Mouse (Mus musculus) spleen, postnatal 0 days (tissue): ENCODE data around the gene Rtbdn. TPM values are rescaled to one million over a fixed set of nuclear protein-coding genes. Genes with fewer than 3 reads are reported as not detected.

Source experiments
- polyA plus RNA-seq: library from polyadenylated mRNA; unstranded; fragments of >200 nt; fragmentation: Nextera tagmentation; extraction: Ambion mirVana; gene quantifications from 2 replicates; pipeline ENCODE4 v1.2.1, GENCODE M21; 2015

Gene Rtbdn
- 0.19 TPM in 1 of 2 replicates, not detected in the other for polyA plus RNA-seq

DNA sequence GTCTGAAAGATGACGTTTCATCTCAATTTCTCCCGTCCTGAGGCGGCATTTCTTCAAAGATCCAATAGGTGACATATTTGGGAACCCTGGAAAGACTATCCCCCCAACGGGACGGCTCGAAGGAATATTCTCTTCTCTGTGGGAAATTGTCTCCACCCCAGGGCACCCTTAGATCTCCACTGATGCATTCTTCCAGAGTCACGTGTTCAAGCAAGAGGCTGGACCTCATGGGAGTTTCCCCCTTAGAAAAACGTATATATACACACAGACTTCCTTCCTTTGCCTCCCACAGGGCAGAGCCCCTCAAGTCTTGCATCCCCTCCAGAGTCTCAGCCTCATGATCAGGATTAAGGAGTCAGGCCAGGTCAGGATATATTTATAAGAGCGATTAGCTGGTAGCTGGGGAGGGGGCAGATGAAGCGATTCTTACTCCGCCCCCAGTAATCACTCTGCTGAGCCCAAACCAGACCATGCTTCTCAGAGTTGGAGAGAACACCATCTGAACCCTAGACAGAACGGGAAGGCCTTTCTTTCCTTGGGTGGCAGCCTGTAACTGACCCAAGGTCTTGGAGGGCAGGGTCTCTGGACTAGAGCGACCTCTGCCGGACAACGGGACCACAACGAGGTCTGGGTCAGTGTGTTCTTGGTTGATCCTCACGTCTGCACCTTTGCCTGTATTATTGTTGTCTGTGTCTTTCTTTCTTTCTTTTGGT is at the start of gene Rtbdn:
Gene Rtbdn (plus strand): TSS at position 464 of the 713 bp plus-strand sequence.

DNA sequence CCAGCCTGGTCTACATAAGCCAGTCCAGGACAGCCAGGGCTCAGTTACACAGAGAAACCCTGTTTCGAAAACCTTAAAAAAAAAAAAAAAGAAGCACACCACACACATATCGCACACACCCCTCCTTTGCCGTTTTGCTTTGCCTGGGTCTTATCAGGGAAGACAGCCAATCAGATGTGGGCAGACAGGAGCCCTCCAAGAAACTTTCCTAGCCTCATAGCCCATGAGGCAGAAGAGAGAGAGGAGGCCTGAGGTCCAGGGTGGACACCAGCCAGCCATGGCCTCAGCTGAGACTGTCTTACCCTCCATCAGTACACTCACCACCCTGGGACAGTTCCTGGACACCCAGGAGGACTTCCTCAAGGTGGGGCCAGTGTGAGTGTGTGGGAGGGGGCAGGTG is 45.0 kb upstream of the Rtbdn start, which contains the start of gene Klf1:
Gene Klf1 (plus strand): TSS at position 177 of the 400 bp plus-strand sequence.

DNA sequence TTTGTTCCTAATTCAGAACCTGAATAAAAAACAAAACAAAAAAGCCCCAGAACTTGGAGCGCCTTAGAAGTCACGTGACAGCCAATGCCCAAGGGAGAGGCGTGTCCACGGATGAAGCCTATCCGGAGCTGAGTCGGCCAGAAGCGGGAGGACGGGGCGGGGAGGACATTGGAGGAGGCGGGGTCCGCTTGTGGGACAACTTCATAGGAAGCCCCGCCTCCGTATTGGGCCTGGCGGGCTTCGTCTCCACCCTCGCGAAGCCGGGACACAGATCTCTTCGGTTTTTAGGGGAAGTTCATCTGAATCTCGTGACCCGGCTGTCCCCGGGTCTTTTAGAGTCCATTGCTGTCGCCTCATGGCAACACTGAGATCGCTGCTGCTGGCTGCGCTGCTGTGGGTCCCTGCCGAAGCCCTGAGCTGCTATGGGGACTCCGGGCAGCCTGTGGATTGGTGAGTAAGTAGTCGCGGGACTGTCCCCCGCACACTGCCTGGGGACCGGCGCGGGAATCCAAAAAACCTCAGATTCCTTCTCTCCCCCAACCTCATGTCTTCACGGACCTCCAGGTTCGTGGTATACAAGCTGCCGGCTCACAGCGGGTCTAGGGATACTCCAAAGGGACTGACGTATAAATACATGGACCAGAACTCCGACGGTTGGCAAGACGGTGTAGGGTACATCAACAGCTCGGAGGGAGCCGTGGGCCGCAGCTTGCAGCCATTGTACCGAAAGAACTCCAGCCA is 38.2 kb upstream of the Rtbdn start, which contains the start of gene Dnase2a:
Gene Dnase2a (plus strand): TSS at position 140 of the 741 bp plus-strand sequence.

DNA sequence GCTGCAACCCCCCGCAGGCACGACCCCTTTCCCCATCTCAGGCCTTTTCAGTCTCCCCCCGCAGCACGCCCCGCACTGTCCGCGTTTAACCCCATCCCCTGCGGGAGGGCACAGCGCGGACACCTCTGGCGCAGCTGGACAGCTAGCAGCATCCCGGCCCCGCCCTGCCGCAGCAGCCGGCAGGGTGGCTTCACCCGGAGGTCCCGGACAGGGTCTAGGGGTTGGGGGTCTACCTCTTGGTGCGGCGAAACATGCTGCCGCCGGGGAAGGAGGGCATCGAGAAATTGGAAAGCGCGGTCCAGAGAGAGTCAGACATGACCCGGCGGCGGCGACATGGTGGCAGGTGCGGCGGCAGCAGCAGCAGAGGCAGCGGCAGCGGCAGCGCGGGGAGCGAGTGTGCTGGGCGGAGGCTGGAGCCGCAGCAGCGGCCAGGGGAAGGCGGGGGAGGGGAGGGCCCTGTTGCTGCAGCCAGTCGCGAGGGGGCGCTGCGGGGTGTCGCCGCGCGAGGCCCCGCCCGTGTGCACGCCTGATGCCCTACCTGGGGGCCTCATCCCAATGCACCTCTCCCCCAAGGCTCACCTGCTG is 9.7 kb upstream of the Rtbdn start, which contains the start of gene Mast1:
Gene Mast1 (minus strand): TSS at position 398 of the 585 bp plus-strand sequence.

DNA sequence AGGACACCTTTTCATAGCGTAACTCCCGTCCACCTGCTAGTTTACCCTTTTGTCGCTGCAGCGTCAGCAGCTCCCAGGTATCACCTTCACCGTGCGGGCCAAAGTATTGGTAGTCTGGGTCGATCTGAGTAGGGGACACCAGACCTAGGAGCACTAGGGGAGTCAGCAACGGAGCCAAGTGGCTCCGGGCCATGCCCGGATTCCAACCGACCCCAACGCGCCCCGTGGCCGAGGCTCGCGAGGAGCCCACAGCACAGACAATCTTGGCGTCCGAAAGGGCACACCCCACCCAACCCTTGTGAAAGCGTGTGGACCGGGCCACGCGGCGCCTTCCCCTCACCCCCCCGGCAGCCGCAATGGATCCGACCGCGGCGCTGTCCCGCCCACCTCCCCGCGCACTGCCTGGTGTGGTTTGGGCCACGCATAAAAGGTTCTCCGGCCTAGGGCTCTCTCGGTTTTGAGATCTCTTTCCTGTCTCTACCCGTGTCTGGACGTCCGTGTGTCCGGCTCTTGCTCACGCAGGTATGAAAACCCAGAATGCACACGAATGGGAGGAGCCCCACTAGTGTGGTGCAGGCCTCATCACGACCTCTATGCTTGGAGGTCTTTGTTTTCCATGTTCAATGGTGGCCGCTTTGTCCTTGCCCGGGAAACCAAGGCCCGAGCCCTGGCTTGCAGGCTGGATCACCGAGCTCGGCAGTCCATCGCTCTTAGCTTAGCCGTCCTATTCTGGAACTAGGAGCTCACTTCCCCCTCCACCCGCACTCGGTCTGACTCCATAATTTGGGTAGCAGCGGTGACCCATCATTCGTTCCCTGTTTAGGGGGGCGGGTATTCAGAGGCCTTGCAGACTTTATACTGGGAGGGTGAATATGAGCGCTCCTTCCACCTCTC is 22.7 kb downstream of the Rtbdn start, which contains the start of the genes Gm49661, Prdx2 and Rnaseh2a:
Gene Gm49661 (minus strand): TSS at position 193 of the 894 bp plus-strand sequence.
Gene Prdx2 (plus strand): TSS at position 347 of the 894 bp plus-strand sequence.
Gene Rnaseh2a (minus strand): TSS at position 527 of the 894 bp plus-strand sequence.

DNA sequence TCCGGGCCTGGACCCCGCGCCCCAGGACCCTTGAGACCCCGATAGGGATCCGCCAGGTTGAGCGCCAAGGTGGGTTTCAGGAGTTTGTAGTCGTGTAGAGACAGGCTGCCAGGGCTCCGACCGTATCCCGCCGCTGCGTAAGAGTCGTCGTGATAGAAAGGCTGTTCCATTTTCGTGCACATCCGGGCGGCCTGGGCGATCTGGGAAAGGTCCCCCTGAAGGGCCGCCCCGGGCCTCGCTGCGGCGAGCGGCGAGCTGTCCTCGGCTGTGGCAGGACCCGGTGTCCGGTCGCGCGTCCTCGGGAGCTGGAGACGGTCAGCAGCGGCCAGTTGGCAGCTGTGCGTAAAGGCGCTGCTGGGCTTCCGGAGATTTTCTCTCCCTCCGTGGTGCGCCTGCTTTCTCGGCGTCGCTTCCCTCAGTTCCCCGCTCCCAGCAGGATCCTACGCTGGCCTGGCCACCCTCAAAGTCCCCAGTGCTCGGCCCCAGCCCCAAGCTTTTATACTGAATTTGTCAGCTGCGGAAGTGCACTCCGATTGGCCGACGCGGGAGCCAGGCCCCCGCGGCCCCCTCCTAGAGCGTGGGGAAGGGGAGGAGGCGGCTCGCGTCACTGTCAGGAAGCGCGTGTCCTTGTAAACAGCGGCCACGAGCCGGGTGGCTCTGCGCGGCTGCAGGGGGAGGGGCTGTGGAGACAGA is 31.6 kb downstream of the Rtbdn start, which contains the start of gene Junb:
Gene Junb (minus strand): TSS at position 471 of the 693 bp plus-strand sequence.

DNA sequence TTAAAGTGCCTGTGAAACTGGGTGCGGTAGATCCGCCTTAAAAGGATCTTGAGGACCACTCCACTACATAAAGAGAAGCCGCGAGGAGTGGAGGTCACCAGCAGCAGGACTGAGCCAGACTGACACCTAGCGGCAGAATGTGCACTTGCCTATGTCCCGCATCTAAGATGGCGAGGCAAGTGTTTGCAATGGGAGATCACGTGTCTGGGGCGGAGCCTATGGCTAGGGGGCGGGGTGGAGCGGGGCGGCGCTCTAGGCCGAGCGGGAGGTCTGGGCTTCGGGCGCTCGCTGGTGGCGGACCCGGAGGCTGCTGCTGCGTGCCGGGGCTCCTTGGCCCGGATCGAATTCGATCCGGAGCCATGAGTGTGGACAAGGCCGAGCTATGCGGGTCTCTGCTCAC is 43.6 kb downstream of the Rtbdn start, which contains the start of gene Hook2:
Gene Hook2 (plus strand): TSS at position 255 of the 400 bp plus-strand sequence.

Other genes starting within 250 kb of the Rtbdn start
- 60.3 and 61.8 TPM in 2 replicates for gene Lyl1, start 245.5 kb upstream of the Rtbdn start, polyA plus RNA-seq
- gene G430095P16Rik, start 224.0 kb upstream of the Rtbdn start, polyA plus RNA-seq, result 17.8 and 19.5 TPM in 2 replicates
- gene Nfix, start 146.6 kb upstream of the Rtbdn start, polyA plus RNA-seq, result 14.2 and 15.5 TPM in 2 replicates
- 3.4 and 3.7 TPM in 2 replicates for gene Dand5, start 124.2 kb upstream of the Rtbdn start, polyA plus RNA-seq
- gene Gadd45gip1, start 115.5 kb upstream of the Rtbdn start, polyA plus RNA-seq, result 42.0 and 45.4 TPM in 2 replicates
- 257 and 273 TPM in 2 replicates for gene Rad23a, start 106.3 kb upstream of the Rtbdn start, polyA plus RNA-seq
- gene Calr, start 100.1 kb upstream of the Rtbdn start, polyA plus RNA-seq, result 262 and 293 TPM in 2 replicates
- gene Farsa, start 90.0 kb upstream of the Rtbdn start, polyA plus RNA-seq, result 63.1 and 64.4 TPM in 2 replicates
- 100 and 115 TPM in 2 replicates for gene Syce2, start 74.9 kb upstream of the Rtbdn start, polyA plus RNA-seq
- gene Gcdh, start 53.1 kb upstream of the Rtbdn start, polyA plus RNA-seq, result 22.5 and 24.8 TPM in 2 replicates
- 323 and 405 TPM in 2 replicates for gene Klf1, start 45.1 kb upstream of the Rtbdn start, polyA plus RNA-seq
- gene Dnase2a, start 38.4 kb upstream of the Rtbdn start, polyA plus RNA-seq, result 29.2 TPM in 2 replicates
- gene Mast1, start 9.6 kb upstream of the Rtbdn start, polyA plus RNA-seq, result 0.22 and 0.30 TPM in 2 replicates
- gene Gm49661, start 22.4 kb downstream of the Rtbdn start, polyA plus RNA-seq, result not detected in 2 replicates
- gene Prdx2, start 22.6 kb downstream of the Rtbdn start, polyA plus RNA-seq, result 1,795 and 2,054 TPM in 2 replicates
- 139 and 165 TPM in 2 replicates for gene Rnaseh2a, start 22.8 kb downstream of the Rtbdn start, polyA plus RNA-seq
- 22.6 and 26.1 TPM in 2 replicates for gene Junb, start 31.7 kb downstream of the Rtbdn start, polyA plus RNA-seq
- gene Hook2, start 43.6 kb downstream of the Rtbdn start, polyA plus RNA-seq, result 5.2 and 5.7 TPM in 2 replicates
- gene Best2, start 67.5 kb downstream of the Rtbdn start, polyA plus RNA-seq, result 0.08 TPM in 1 of 2 replicates, not detected in the other
- gene Asna1, start 78.3 kb downstream of the Rtbdn start, polyA plus RNA-seq, result 59.9 and 62.1 TPM in 2 replicates
- gene Trir, start 79.8 kb downstream of the Rtbdn start, polyA plus RNA-seq, result 96.0 and 106 TPM in 2 replicates
- 16.3 and 17.1 TPM in 2 replicates for gene Tnpo2, start 89.9 kb downstream of the Rtbdn start, polyA plus RNA-seq
- 7.7 and 11.9 TPM in 2 replicates for gene Fbxw9, start 113.1 kb downstream of the Rtbdn start, polyA plus RNA-seq
- gene Gm5741, start 121.0 kb downstream of the Rtbdn start, polyA plus RNA-seq, result 0.51 TPM in 1 of 2 replicates, not detected in the other
- gene Dhps, start 124.8 kb downstream of the Rtbdn start, polyA plus RNA-seq, result 34.8 and 37.4 TPM in 2 replicates
- 100 and 103 TPM in 2 replicates for gene Wdr83os, start 133.7 kb downstream of the Rtbdn start, polyA plus RNA-seq
- gene Wdr83, start 134.3 kb downstream of the Rtbdn start, polyA plus RNA-seq, result 28.5 and 33.2 TPM in 2 replicates
- gene Man2b1, start 136.3 kb downstream of the Rtbdn start, polyA plus RNA-seq, result 41.9 and 56.5 TPM in 2 replicates
- 0.40 and 0.47 TPM in 2 replicates for gene Zfp791, start 176.1 kb downstream of the Rtbdn start, polyA plus RNA-seq
- gene Cks1brt, start 204.9 kb downstream of the Rtbdn start, polyA plus RNA-seq, result not detected in 2 replicates